Mouse (Mus musculus): Measurements from ENCODE around the gene Catspere2.
"Not testable (repeated sequence)": the region's sequence is repeated elsewhere in the genome, so short reads cannot be mapped to it uniquely, and the experiment has no call there.

Gene Catspere2

GRCm38 (mm10) chr1:177983024-177983450 is at the start of gene Catspere2:
Gene Catspere2 (plus strand): TSS chr1:177983423.
- peak; percentile 88 to 96 for DNase-seq (ENCODE audit: low spot score in 2 of 2)

DNA sequence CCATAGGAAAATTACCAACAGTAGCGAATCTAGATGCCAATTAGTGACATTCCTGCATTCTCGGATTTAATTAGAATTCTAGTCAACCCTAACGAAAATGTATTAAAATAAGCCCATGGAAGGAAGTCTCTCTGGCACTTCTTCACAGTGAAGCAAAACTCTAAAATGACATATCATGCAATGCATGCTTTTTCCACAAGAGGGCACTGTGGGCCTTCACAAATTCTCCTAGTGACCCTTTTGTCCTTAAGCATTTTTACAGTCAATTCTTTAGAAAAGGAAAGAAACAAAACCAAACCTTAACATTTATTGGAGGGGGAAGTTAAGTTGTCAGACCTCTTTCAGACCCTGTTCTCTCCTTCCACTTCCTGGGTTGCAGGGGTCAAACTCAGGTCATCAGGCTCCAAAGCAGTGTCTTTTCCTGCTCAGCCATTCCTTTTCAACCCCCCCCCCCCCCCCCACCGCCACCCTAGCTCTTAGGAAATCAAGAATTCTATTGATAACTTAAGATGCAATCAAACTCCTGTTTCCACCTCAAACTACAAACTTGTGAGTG is 42.7 kb upstream of the Catspere2 start:
- DNase-seq (ENCODE audit: low spot score in 2 of 2) = not testable (repeated sequence)

DNA sequence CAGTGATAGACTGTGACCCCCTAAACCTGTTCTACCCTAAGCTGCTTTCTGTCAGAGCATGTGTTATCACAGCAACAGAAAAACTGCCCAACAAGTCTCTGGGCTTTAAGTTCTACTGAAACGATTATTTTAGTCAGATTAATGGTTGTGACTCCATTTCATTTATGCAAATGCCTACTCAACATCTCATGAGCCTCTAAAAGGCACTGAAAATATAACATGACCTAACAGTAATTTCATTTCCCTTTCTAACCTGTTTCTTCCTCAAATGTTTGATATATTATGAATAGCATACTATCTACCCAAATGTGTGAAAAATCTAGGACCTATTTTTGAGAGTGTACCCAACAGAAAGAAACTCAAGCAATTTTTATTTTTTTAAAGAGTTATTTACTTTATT is 1.9 kb upstream of the Catspere2 start:
- DNase-seq (ENCODE audit: low spot score in 2 of 2) = no peak

- DNase-seq (ENCODE audit: low spot score in 2 of 2) = not testable (repeated sequence)
Observed at GRCm38 (mm10) chr1:177983582-177983981, 359 bp downstream of the Catspere2 start.

DNA sequence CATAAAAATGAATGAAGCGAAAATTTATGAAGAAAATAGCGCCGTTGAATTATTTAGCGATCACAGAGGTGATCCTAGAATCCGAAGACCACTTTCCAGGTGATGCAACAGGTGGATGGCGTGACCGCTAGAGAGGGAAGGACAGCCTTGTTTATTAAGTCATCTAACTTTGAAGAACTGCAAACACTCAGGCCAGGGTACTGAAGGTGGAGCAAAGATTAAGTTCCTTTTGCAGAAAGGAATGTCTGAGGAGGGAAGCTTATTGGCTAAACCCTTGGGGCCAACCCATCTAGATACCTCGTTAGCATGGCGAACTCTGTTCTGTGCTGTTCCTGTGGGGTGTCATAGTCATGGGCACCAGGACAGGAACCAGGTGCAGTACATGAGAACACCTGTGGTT is 983 bp downstream of the Catspere2 start:
- DNase-seq (ENCODE audit: low spot score in 2 of 2) = no peak

DNA sequence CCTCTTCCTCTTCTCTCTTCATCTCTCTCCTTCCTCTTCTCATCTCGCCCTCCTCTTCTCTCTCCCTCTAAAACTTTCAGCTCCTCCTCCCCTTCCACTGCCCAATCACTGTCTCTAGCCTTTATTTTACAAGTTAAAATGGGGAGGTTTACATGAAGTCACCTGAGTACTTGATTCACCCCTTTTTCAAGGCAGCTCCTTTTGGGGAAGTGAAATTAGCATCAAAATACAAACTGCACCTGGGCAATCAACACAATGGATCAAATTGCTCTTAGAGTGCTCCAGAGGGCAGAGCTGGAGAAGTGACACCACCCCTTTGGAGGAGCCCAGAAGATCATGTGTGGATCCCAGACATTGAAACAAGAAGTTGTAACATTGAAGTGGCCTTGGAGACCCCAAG is 4.3 kb downstream of the Catspere2 start:
- not testable (repeated sequence) for DNase-seq (ENCODE audit: low spot score in 2 of 2)

DNA sequence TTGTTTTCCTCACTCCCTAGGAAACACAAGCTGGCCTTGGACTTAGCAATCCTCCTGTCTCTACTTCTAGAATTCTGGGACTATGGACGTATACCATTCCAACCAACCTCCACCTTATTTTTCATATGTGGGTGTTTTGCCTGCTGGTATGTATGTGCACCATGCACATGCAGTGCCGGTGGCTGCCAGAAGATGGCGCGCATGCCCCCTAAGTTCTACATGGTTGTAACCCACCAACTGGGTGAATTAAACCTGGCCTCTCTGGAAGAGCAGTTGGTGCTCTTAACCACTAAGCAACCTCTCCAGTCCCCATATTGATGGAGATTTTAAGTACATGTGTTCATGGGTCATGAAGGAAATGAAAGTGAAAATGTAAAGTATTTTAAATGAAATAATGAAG is 89.6 kb downstream of the Catspere2 start:
- DNase-seq (ENCODE audit: low spot score in 2 of 2) = not testable (repeated sequence)

- not testable (repeated sequence) for DNase-seq (ENCODE audit: low spot score in 2 of 2)
Observed at GRCm38 (mm10) chr1:178097865-178098264, 114.6 kb downstream of the Catspere2 start.

DNA sequence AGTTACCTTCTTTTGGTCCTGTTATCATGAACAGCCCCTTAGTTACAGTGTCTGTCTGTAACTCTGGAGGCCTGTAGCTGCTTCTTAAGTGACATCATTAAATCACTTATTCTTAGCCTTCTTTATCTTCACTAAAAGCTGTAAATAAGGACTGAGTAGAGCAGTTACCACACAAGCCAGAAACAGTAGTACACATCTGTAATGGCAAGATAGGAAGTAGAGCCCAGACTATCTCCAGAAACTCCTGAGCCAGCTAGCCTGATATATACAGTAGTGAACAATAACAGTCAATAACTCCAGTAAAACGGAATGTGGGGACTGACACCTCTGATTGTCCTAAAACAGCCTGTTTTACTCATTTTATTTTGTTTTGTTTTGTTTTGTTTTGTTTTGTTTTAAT is 125.3 kb downstream of the Catspere2 start:
- not testable (repeated sequence) for DNase-seq (ENCODE audit: low spot score in 2 of 2)

DNA sequence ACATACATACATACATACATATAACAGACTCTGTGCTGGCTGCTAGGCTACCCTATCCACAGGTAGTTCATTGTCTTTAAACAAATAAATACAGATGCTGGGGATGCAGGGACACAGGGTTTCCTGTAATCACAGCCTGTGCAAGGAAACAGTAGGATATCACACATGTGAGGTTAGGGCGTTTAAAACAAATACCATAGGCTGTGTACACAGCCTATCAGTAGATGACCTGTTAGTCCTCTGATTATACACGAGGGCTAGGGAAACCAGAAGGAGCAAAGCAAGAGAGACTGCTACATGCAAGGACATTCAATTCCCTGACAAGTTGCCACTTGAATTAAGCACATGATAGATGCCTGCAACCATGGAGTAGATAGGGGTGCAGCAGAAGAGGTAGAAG is 139.0 kb downstream of the Catspere2 start:
- DNase-seq (ENCODE audit: low spot score in 2 of 2) = not testable (repeated sequence)

DNA sequence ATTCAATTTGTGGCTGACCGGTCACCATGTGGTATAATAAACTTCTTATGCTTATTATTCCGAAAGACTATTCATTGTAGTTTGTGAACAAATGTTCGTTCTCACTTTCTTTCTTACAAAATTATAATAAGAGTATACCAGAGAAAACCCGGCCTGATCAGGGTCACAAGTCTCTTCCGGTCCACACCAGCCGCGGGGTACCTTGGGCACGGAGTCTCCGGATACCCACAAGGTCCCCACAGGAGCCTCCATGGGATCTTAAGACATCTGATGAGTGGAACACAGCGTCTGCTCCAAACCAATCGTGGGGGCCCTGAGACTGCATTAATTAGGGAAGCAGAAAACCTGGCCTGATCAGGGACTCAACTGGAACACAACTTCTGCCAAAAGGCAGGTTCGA is 151.1 kb downstream of the Catspere2 start:
- no peak for DNase-seq (ENCODE audit: low spot score in 2 of 2)

- peak in 1 of 2 experiments; percentile 11 for DNase-seq (ENCODE audit: low spot score in 2 of 2)
Observed at GRCm38 (mm10) chr1:178146513-178146912, 163.3 kb downstream of the Catspere2 start.

DNA sequence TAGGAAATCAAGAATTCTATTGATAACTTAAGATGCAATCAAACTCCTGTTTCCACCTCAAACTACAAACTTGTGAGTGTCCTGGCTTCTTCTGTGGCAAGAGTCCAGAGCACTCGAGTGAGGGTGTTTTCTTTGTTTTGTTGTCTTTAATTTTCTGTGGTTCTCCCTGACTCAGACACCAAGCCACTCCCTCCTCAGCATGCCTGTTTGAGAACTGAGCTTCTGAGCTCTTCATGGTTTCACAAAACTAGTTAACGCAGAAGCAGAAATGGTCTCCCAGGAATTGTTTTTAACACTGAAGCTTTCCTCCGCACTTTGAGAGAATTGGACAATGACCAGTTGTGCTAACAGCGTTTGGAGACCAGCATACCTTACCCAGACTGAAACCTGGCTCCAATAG is 163.7 kb downstream of the Catspere2 start:
- DNase-seq (ENCODE audit: low spot score in 2 of 2) = not testable (repeated sequence)

- DNase-seq (ENCODE audit: low spot score in 2 of 2) = no peak
Observed at GRCm38 (mm10) chr1:178182251-178182650, 199.0 kb downstream of the Catspere2 start.

GRCm38 (mm10) chr1:178185591-178185990 is 202.4 kb downstream of the Catspere2 start:
- DNase-seq (ENCODE audit: low spot score in 2 of 2) = no peak

DNA sequence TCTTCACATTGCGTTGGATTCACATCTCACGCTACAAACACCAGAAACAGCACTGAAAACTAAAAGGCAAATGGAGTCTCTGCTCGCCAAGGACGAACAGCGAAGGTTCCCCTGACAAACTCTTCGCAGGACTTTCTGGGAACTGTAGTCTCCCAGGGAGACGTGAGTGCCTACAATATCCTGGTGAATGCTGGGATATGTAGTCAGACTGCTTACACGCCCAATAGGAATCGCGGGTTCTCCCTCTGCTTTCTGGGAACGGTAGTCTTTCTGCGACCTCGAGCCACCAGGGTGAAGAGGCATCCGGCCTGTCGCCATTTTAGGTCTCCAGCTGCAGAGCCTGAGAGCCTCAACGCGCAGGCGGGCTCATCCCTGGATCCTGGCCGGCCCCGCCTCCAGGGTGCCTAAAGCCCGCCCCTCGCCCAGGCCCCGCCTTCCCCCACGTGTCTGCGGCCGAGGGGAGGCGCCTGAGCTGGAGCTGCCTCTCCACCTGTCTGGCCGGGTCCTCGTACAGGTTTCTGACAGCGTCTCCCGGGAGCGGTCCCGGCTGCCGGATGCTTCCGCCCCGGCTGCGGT is 204.1 kb downstream of the Catspere2 start, which contains the start of gene Desi2:
Gene Desi2 (plus strand): TSS at position 202 of the 576 bp plus-strand sequence.
- peak; percentile 74 to 89 for DNase-seq (ENCODE audit: low spot score in 2 of 2)

GRCm38 (mm10) chr1:178187810-178188209 is 204.6 kb downstream of the Catspere2 start:
- not testable (repeated sequence) for DNase-seq (ENCODE audit: low spot score in 2 of 2)

DNA sequence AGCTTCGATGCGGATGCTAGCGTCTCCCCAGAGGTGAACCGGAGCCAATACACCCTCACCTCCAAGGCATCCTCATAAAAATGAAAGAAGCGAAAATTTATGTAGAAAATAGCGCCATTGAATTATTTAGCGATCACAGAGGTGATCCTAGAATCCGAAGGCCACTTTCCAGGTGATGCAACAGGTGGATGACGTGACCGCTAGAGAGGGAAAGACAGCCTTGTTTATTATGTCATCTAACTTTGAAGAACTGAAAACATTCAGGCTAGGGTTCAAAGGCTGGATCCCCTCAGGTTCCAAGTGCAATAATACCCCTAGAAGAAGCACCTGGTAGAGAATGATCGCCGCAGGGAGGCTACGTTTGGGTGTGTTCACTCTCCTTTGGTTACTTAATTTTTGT is 205.2 kb downstream of the Catspere2 start:
- peak in 1 of 2 experiments; percentile 2 for DNase-seq (ENCODE audit: low spot score in 2 of 2)

DNA sequence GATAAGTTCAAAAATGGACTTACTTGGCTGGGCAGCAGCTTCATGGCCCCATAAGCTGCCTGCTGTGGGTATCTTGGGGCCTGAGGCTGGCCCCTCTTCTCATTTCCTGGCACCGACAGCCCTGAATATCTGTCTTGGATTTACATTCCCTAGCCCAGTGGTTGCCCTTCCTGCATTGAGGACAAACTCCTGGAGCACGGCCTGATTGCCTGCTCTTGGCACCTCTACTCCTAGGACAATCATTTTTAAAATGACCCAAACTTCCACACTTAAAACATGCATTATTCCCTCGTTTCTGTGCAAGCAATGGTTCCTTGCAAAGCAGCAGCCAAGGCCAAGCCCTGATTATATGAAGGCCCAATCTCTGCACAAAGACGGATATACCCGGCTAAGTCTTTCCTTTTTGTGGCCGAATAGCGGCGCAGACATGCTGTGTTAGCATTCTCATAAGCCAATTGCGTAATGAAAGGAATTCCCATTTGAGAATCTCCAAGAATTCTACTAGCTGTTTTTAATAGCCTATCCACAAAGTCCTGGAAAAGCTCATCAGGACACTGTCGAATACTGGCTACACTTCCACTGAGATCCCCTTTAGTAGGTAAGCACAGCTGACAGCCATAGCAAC is 222.6 kb downstream of the Catspere2 start:
- DNase-seq (ENCODE audit: low spot score in 2 of 2) = no peak

- DNase-seq (ENCODE audit: low spot score in 2 of 2) = not testable (repeated sequence)
Observed at GRCm38 (mm10) chr1:178207856-178208255, 224.6 kb downstream of the Catspere2 start.

DNA sequence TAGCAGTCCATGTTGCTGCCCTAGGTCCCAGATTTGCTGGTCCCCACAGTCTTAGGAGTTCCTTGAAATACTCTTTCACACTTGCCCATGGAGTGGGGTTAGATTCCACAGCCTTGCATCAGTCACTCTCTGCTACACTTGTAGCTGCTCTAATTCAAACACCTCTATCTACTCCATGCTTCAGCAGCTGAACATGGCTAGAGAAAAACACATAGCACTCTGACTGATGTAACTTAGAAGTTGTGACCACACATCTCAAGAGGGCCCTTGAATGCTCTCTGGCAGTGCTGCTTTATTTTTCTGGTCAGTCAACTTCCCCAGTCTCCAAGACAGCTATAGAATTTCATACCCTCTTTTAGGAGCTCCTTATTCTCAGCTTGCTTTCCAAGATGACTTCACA is 226.7 kb downstream of the Catspere2 start:
- no peak for DNase-seq (ENCODE audit: low spot score in 2 of 2)

- no peak for DNase-seq (ENCODE audit: low spot score in 2 of 2)
Observed at GRCm38 (mm10) chr1:178217157-178217556, 233.9 kb downstream of the Catspere2 start.

DNA sequence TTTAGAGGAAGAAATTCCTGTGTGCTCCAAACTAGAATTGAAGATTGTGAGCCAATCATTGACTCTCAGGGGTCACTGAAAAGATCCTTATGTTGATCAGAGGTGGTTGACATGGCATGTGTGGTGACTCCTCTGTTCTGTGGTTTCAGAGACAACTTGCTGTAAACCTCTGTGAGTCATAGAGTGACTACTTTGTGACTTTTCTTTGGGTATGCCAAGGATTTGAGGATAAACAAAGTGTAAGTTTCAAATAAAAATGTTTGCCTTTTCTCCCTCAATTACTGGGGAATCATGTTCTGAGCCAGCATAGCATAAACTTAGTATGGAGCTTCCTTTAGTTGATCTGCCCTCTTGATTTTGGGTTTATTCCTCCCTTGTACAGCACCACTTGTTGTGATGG is 235.1 kb downstream of the Catspere2 start:
- DNase-seq (ENCODE audit: low spot score in 2 of 2) = no peak

Measured in cerebellum, postnatal 4 days (tissue).